Mouse (Mus musculus) erythroblast, embryonic 14.5 days (primary cell): ENCODE data around the gene Vmn1r177. TPM values are rescaled to one million over a fixed set of nuclear protein-coding genes. Genes with fewer than 3 reads are reported as not detected.
"Not testable (repeated sequence)": the region's sequence is repeated elsewhere in the genome, so short reads cannot be mapped to it uniquely, and the experiment has no call there.

Experiments used
- H3K27me3 ChIP-seq: 2 replicates; pipeline ENCODE4 v1.6.1; 2012; ENCODE audit warnings: inconsistent platforms; ENCODE audit not compliant: control insufficient read depth
- H3K36me3 ChIP-seq: 2 replicates; pipeline ENCODE4 v1.6.1; 2012; ENCODE audit warnings: mild to moderate bottlenecking, inconsistent platforms; ENCODE audit not compliant: control insufficient read depth
- H3K4me1 ChIP-seq: 2 replicates; pipeline ENCODE4 v1.6.1; 2012; ENCODE audit warnings: inconsistent platforms; ENCODE audit not compliant: control insufficient read depth
- H3K4me3 ChIP-seq: replicated peaks from 2 replicates; pipeline ENCODE3; 2012; ENCODE audit warnings: moderate library complexity, mild to moderate bottlenecking, inconsistent platforms
- H3K9me3 ChIP-seq: 2 replicates; pipeline ENCODE4 v1.6.1; 2012; ENCODE audit warnings: low read length, inconsistent platforms, mixed read lengths; ENCODE audit not compliant: control insufficient read depth
- GATA1 ChIP-seq: IDR thresholded peaks from 2 replicates; pipeline ENCODE4 v1.6.1; 2012; ENCODE audit warnings: low read length, inconsistent platforms, mixed read lengths
- TAL1 ChIP-seq: IDR thresholded peaks from 3 replicates; pipeline ENCODE4 v1.6.1; 2012; ENCODE audit warnings: low read length, inconsistent platforms, mixed read lengths
- polyA plus RNA-seq: library from polyadenylated mRNA; stranded (reverse); fragments of >175 nt; gene quantifications from 2 replicates; pipeline ENCODE4 v1.2.3, GENCODE M21; 2012

The Vmn1r177 gene
- not detected in 2 replicates for polyA plus RNA-seq

- H3K9me3 ChIP-seq, H3K4me1 ChIP-seq, H3K27me3 ChIP-seq, H3K4me3 ChIP-seq, H3K36me3 ChIP-seq: not testable (repeated sequence)
Observed at GRCm38 (mm10) chr7:23866349-23866748, at the start of gene Vmn1r177. TSS of gene Vmn1r177 (minus strand) at chr7:23866449.

- no peaks in the 10 kb centered on the region for H3K36me3 ChIP-seq
- no peak within 1 kb of the TSS for H3K4me3 ChIP-seq
- H3K9me3 ChIP-seq, result no peaks in the 10 kb centered on the region; the same call in 1 of the 2 replicates
- no peaks in the 10 kb centered on the region for H3K27me3 ChIP-seq
- H3K4me1 ChIP-seq, result no peaks in the 10 kb centered on the region
- TF ChIP-seq TAL1, result no peak
- TF ChIP-seq GATA1, result no peak
Observed at GRCm38 (mm10) chr7:23891709-23892108, 25.5 kb upstream of the Vmn1r177 start, which contains the start of gene Vmn1r178. TSS of gene Vmn1r178 (plus strand) at chr7:23892009.

- H3K36me3 ChIP-seq, H3K4me1 ChIP-seq, H3K4me3 ChIP-seq, H3K27me3 ChIP-seq, H3K9me3 ChIP-seq: not testable (repeated sequence)
Observed at GRCm38 (mm10) chr7:23876918-23877317, 10.7 kb upstream of the Vmn1r177 start.

- H3K9me3 ChIP-seq, H3K36me3 ChIP-seq, H3K4me1 ChIP-seq, H3K27me3 ChIP-seq, H3K4me3 ChIP-seq: not testable (repeated sequence)
Observed at GRCm38 (mm10) chr7:23837272-23837671, 29.0 kb downstream of the Vmn1r177 start, which contains the start of gene Vmn1r176. TSS of gene Vmn1r176 (minus strand) at chr7:23837372.

Other genes with a start within 250 kb of the Vmn1r177 start
- not detected in 2 replicates for gene Vmn1r171, start 235.7 kb downstream of the Vmn1r177 start, polyA plus RNA-seq
- gene Vmn1r172, start 208.1 kb downstream of the Vmn1r177 start, polyA plus RNA-seq, result not detected in 2 replicates
- under 0.01 TPM in 1 of 2 replicates, not detected in the other for gene Vmn1r173, start 165.7 kb downstream of the Vmn1r177 start, polyA plus RNA-seq
- gene Vmn1r174, start 114.2 kb downstream of the Vmn1r177 start, polyA plus RNA-seq, result under 0.01 TPM in 1 of 2 replicates, not detected in the other
- not detected in 2 replicates for gene Vmn1r175, start 55.8 kb downstream of the Vmn1r177 start, polyA plus RNA-seq
- gene Vmn1r176, start 29.1 kb downstream of the Vmn1r177 start, polyA plus RNA-seq, result not detected in 2 replicates
- gene Vmn1r178, start 25.6 kb upstream of the Vmn1r177 start, polyA plus RNA-seq, result not detected in 2 replicates
- gene Vmn1r179, start 60.5 kb upstream of the Vmn1r177 start, polyA plus RNA-seq, result not detected in 2 replicates
- gene Vmn1r180, start 84.2 kb upstream of the Vmn1r177 start, polyA plus RNA-seq, result not detected in 2 replicates
- not detected in 2 replicates for gene Vmn1r181, start 108.2 kb upstream of the Vmn1r177 start, polyA plus RNA-seq
- 0.03 TPM in 1 of 2 replicates, not detected in the other for gene V1rd19, start 135.2 kb upstream of the Vmn1r177 start, polyA plus RNA-seq
- under 0.01 TPM in 2 replicates for gene Vmn1r183, start 186.8 kb upstream of the Vmn1r177 start, polyA plus RNA-seq
- gene Zfp180, start 215.5 kb upstream of the Vmn1r177 start, polyA plus RNA-seq, result 0.80 and 0.83 TPM in 2 replicates
- gene Zfp112, start 245.9 kb upstream of the Vmn1r177 start, polyA plus RNA-seq, result 0.02 and 0.05 TPM in 2 replicates